Mouse (Mus musculus) embryonic facial prominence, embryonic 15.5 days (tissue): Measurements from ENCODE around the gene Sfr1. TPM values are rescaled to one million over a fixed set of nuclear protein-coding genes. Genes with fewer than 3 reads are reported as not detected.

Experiments
- ATAC-seq: fragments of 200-750 bp; cut with Nextera tagmentation; 2 replicates; pipeline ENCODE4 v1.8.0; 2017; ENCODE audit warnings: low read depth, moderate TSS enrichment; ENCODE audit not compliant: insufficient number of reproducible peaks, low FRiP score, low TSS enrichment
- H3K27ac ChIP-seq: fragments of 300-500 bp; sonication (generic); replicated peaks from 2 replicates; pipeline ENCODE4 v1.5.1; 2015; ENCODE audit warnings: mild to moderate bottlenecking, inconsistent platforms
- H3K27me3 ChIP-seq: fragments of 300-500 bp; sonication (generic); 2 replicates; pipeline ENCODE4 v1.6.1; 2015; ENCODE audit warnings: inconsistent platforms
- H3K36me3 ChIP-seq: fragments of 300-500 bp; sonication (generic); 2 replicates; pipeline ENCODE4 v1.6.1; 2015; ENCODE audit warnings: mild to moderate bottlenecking, inconsistent platforms
- H3K4me1 ChIP-seq: fragments of 300-500 bp; sonication (generic); 2 replicates; pipeline ENCODE4 v1.6.1; 2015; ENCODE audit warnings: inconsistent platforms
- H3K4me2 ChIP-seq: fragments of 300-500 bp; sonication (generic); replicated peaks from 2 replicates; pipeline ENCODE4 v1.6.1; 2015; ENCODE audit warnings: mild to moderate bottlenecking, inconsistent platforms
- H3K4me3 ChIP-seq: fragments of 300-500 bp; sonication (generic); replicated peaks from 2 replicates; pipeline ENCODE4 v1.5.1; 2015; ENCODE audit warnings: mild to moderate bottlenecking, inconsistent platforms
- H3K9ac ChIP-seq: fragments of 300-500 bp; sonication (generic); 2 replicates; pipeline ENCODE4 v1.6.1; 2015; ENCODE audit warnings: inconsistent platforms
- H3K9me3 ChIP-seq: fragments of 300-500 bp; sonication (generic); replicated peaks from 2 replicates; pipeline ENCODE4 v1.6.1; 2016; ENCODE audit warnings: inconsistent platforms
- WGBS: fragments of 180-500 bp; shearing (Covaris S2); methylation state at CpG from one replicate; pipeline ENCODE4 v1.1.7; 2015; 5-methylcytosine and 5-hydroxymethylcytosine counted together
- microRNA-seq: library from miRNA; unstranded; fragments of <30 nt; microRNA quantifications from one replicate; pipeline ENCODE4, GENCODE M21; 2016; ENCODE audit warnings: borderline number of aligned reads
- polyA plus RNA-seq: library from polyadenylated mRNA; unstranded; fragments of >200 nt; fragmentation: Nextera tagmentation; extraction: Ambion mirVana; gene quantifications from 2 replicates; pipeline ENCODE4 v1.2.1, GENCODE M21; 2015

The Sfr1 gene
- polyA plus RNA-seq, 1 experiment from 2014 or later, result 263 TPM

- Histone ChIP-seq H3K36me3 (no peaks in the 10 kb centered on the region), H3K4me1 (no peaks in the 10 kb centered on the region), H3K4me3 (no peak overlapping the region), H3K9ac (no peak overlapping the region), H3K9me3 (no peaks in the 10 kb centered on the region), H3K4me2 (no peak overlapping the region), H3K27me3 (no peaks in the 10 kb centered on the region), H3K27ac (no peak overlapping the region)
- ATAC-seq, result no peak
- 91% methylated on average over 9 of the region's 9 CpGs for WGBS
Measured at GRCm38 (mm10) chr19:47752456-47752855, 21.0 kb downstream of the Sfr1 start.

DNA sequence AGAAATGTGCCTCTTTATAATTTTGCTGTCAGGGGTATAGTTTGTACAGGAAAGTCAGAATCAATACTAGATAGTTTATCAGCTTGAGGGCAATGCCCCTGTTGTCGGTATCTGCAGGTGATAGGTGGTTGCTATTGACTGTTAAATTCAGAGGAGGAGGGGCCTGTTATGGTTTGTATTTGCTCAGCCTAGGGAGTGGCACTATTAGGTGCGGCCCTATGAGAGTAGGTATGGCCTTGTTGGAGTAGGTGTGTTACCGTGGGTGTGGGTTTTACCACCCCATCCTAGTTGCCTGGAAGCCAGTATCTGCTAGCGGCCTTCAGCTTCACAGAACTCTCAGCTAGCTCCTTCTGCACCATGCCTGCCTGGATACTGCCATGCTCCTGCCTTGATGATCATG lies 22.4 kb downstream of the Sfr1 start:
- no peaks in the 10 kb centered on the region for H3K9me3 ChIP-seq
- ATAC-seq, result no peak
- H3K36me3 ChIP-seq, result no peaks in the 10 kb centered on the region
- no peak overlapping the region for H3K27ac ChIP-seq
- no peaks in the 10 kb centered on the region for H3K4me1 ChIP-seq
- H3K4me3 ChIP-seq, result no peak overlapping the region
- H3K27me3 ChIP-seq, result no peaks in the 10 kb centered on the region
- no peak overlapping the region for H3K9ac ChIP-seq
- 83% methylated on average over 4 of the region's 4 CpGs for WGBS
- H3K4me2 ChIP-seq, result no peak overlapping the region

DNA sequence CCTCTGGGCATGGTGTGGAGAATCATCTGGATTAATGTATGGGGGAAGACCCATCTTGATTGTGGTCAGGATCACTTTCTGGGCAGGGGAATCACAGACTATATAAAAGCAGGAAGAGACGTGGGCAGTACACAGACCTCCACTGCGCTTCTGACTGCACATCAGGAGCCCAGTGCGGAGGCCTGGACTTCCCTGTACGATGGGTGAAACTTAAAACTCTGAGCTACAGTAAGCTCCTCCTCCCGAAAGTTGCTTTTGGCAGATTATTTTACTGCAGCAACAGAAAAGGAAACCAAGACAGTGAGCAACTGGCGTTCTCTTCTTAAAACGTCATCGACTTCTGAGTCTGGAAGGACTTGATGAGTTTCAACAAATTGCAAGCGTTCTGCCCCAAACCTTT lies 23.4 kb downstream of the Sfr1 start:
- Histone ChIP-seq H3K4me3 (no peak overlapping the region), H3K27me3 (no peaks in the 10 kb centered on the region), H3K36me3 (no peaks in the 10 kb centered on the region), H3K4me1 (no peaks in the 10 kb centered on the region), H3K9me3 (no peaks in the 10 kb centered on the region), H3K27ac (no peak overlapping the region), H3K9ac (no peak overlapping the region), H3K4me2 (no peak overlapping the region)
- no peak for ATAC-seq
- WGBS, result 69% methylated on average over 9 of the region's 9 CpGs

DNA sequence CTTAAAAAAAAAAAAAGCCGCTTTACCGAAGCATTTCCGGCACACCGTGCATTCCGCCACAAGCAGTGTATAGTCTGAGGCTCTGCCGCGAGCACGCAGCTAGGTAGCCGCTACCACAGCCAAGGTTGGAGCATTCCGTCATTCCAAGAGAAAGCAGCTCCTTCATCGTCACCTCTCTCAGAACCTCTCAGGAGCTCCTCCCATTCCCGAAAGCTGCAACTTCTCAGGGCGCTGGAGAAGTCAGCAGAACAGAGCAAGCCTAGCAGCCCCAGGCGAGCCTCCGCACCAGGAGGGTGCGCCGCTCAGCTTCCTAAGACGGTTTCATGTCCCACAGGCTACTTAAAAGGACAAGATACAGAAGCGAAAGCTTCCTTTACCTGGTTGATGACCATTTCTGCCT lies 24.1 kb downstream of the Sfr1 start:
- 67% methylated on average over 19 of the region's 19 CpGs for whole genome bisulfite sequencing
- no peak overlapping the region for H3K27ac ChIP-seq
- ATAC-seq, result no peak
- H3K27me3 ChIP-seq, result no peaks in the 10 kb centered on the region
- H3K36me3 ChIP-seq, result no peaks in the 10 kb centered on the region
- H3K9ac ChIP-seq, result no peak overlapping the region
- no peaks in the 10 kb centered on the region for H3K9me3 ChIP-seq
- H3K4me2 ChIP-seq, result no peak overlapping the region
- no peak overlapping the region for H3K4me3 ChIP-seq
- no peaks in the 10 kb centered on the region for H3K4me1 ChIP-seq

DNA sequence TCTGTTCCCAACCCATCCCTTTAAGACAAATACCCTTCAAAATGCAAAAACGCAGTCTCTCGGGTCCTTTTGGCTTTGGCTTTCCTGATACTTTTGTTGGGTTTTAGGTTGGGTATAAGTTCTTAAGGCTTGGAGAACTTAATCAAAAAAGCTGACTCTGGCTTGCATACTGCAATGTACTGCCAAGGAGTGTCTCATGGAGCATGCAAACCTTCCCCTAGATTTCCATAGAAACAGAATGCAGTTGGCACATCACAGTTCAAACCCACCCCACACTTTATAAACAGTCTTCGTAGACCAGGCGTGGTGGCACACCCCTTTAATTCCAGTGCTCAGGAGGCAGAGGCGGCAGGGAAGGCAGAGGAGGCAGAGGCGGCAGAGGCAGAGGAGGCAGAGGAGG lies 46.4 kb downstream of the Sfr1 start:
- Histone ChIP-seq H3K9ac (no peak overlapping the region), H3K4me1 (no peaks in the 10 kb centered on the region), H3K9me3 (no peaks in the 10 kb centered on the region), H3K27me3 (no peaks in the 10 kb centered on the region), H3K36me3 (no peaks in the 10 kb centered on the region), H3K4me3 (no peak overlapping the region), H3K27ac (no peak overlapping the region), H3K4me2 (no peak overlapping the region)
- ATAC-seq, result no peak
- 68% methylated on average over 6 of the region's 6 CpGs for WGBS

- H3K4me3 ChIP-seq, result no peak overlapping the region
- WGBS, result 78% methylated on average over 7 of the region's 7 CpGs
- no peaks in the 10 kb centered on the region for H3K4me1 ChIP-seq
- H3K9ac ChIP-seq, result no peak overlapping the region
- H3K27ac ChIP-seq, result no peak overlapping the region
- no peak overlapping the region for H3K4me2 ChIP-seq
- ATAC-seq, result no peak
- H3K27me3 ChIP-seq, result no peaks in the 10 kb centered on the region
- no peaks in the 10 kb centered on the region for H3K9me3 ChIP-seq
- H3K36me3 ChIP-seq, result no peaks in the 10 kb centered on the region
Measured at GRCm38 (mm10) chr19:47780145-47780544, 48.7 kb downstream of the Sfr1 start.

GRCm38 (mm10) chr19:47780972-47781371 lies 49.5 kb downstream of the Sfr1 start:
- no peak overlapping the region for H3K4me2 ChIP-seq
- ATAC-seq, result no peak
- no peaks in the 10 kb centered on the region for H3K36me3 ChIP-seq
- no peak overlapping the region for H3K9ac ChIP-seq
- no peak overlapping the region for H3K27ac ChIP-seq
- no peak overlapping the region for H3K4me3 ChIP-seq
- H3K4me1 ChIP-seq, result no peaks in the 10 kb centered on the region
- no peaks in the 10 kb centered on the region for H3K9me3 ChIP-seq
- WGBS, result 76% methylated on average over 11 of the region's 11 CpGs
- H3K27me3 ChIP-seq, result no peaks in the 10 kb centered on the region

DNA sequence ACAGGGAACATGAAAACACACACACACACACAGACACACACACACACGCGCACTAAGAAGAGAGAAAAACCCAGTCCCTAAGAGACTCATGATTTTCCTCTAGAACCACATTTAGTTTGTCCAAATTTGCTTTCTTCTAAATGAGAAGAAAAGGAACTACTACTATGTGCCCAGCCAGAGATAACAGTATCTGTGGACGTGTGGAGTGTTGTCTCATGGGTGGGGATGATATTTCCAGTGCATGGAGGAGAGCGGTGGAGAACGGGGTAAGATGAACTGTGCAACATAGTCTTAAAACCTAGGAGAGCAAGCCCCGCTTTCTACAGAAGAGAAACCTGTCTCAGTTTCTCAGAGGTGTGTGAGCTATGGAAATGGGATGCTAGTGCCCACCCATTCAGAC lies 52.4 kb downstream of the Sfr1 start:
- Histone ChIP-seq H3K36me3 (no peaks in the 10 kb centered on the region), H3K4me1 (no peaks in the 10 kb centered on the region), H3K9ac (no peak overlapping the region), H3K27ac (no peak overlapping the region), H3K4me3 (no peak overlapping the region), H3K9me3 (no peaks in the 10 kb centered on the region), H3K4me2 (no peak overlapping the region), H3K27me3 (no peaks in the 10 kb centered on the region)
- ATAC-seq, result no peak
- WGBS, result 90% methylated on average over 6 of the region's 6 CpGs

Small RNA genes within 50 kb of the gene (microRNA-seq; reads per million reads assigned to microRNA genes)
- not detected for gene Mir8090

Other genes starting within 250 kb of the Sfr1 start
- 51.3 and 53.6 TPM in 2 replicates for gene Stn1, start 194.2 kb upstream of the Sfr1 start, polyA plus RNA-seq
- 10.4 and 14.1 TPM in 2 replicates for gene Slk, start 152.0 kb upstream of the Sfr1 start, polyA plus RNA-seq
- 40.6 and 45.7 TPM in 2 replicates for gene Col17a1, start 39.6 kb upstream of the Sfr1 start, polyA plus RNA-seq
- 228 and 237 TPM in 2 replicates for gene Gsto1, start 123.3 kb downstream of the Sfr1 start, polyA plus RNA-seq
- 1.5 and 1.7 TPM in 2 replicates for gene Gsto2, start 133.9 kb downstream of the Sfr1 start, polyA plus RNA-seq
- 2.0 and 3.6 TPM in 2 replicates for gene Cfap43, start 187.6 kb downstream of the Sfr1 start, polyA plus RNA-seq
- 19.3 and 20.6 TPM in 2 replicates for gene Itprip, start 187.6 kb downstream of the Sfr1 start, polyA plus RNA-seq
- 1.1 and 1.2 TPM in 2 replicates for gene Cfap58, start 206.0 kb downstream of the Sfr1 start, polyA plus RNA-seq